Mouse (Mus musculus) 3T3-L1 (cell line): Measurements from ENCODE around the gene Slc37a3.
A peak's percentile ranks its signal among the peaks of the same experiment; 100 is the strongest.
"Not testable (repeated sequence)": the region's sequence is repeated elsewhere in the genome, so short reads cannot be mapped to it uniquely, and the experiment has no call there.

Experiments used
- DNase-seq: peaks from one replicate; pipeline ENCODE4 v3.0.0-alpha.2; 2015; ENCODE audit warnings: low read depth, low spot score

Gene Slc37a3

DNA sequence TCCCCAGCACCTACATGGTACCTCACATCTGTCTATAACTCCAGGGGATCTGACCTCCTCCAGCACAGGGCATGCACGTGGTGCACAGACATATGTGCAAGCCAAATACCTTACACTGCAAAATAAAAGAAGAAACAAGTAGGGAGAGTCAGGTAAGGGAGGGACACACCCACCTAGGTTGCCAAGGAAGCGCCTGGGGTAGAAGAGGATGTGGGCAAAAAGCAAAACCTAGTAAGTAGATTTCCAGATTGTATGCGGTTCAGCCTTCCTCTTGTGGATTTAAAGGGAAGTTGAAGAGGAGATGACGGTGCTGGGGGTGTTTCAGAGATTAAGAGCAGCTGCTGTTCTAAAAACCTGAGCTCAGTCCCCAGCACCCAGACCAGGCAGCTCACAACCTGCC lies 1.7 kb upstream of the Slc37a3 start:
- no peak for DNase-seq

DNA sequence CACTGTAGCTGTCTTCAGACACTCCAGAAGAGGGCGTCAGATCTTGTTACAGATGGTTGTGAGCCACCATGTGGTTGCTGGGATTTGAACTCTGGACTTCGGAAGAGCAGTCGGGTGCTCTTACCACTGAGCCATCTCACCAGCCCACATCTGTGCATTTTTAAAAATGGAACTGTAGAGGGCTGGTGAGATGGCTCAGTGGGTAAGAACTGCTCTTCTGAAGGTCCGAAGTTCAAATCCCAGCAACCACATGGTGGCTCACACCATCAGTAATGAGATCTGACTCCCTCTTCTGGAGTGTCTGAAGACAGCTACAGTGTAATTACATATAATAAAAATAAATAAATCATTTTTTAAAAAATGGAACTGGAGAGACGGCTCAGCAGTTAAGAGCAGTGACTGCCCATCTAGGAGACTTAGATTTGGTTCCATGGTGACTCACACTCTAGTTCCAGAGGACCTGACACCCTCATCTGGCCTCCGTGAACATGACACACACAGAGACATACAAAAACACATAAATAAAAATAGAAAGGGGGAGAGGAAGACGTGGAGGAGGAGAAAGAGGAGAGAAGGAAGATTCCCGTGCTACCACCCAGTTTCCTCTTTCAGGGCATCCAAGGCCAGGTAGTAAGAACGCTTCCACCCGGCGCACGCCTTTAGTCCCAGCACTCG lies 823 bp upstream of the Slc37a3 start:
- DNase-seq = peak; percentile 27

DNA sequence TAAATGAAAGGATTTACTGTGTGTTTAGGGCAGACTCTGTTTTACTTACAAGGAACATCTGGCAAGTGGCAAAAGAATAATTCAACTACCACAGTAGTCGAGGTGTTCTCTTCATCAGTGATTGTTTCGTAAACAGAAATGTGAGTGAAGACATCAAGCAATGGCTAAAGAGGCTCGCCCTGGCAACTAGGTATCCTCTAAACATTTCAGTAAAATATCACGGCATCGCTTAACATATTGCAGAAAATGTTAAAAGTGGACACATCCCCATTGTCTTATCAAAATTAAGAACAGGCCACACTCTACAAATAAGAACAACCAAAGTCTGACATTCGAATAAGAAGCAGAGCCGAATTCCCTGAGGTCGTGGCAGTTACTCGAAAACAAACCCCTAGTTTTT lies 700 bp downstream of the Slc37a3 start:
- DNase-seq = peak; percentile 33

DNA sequence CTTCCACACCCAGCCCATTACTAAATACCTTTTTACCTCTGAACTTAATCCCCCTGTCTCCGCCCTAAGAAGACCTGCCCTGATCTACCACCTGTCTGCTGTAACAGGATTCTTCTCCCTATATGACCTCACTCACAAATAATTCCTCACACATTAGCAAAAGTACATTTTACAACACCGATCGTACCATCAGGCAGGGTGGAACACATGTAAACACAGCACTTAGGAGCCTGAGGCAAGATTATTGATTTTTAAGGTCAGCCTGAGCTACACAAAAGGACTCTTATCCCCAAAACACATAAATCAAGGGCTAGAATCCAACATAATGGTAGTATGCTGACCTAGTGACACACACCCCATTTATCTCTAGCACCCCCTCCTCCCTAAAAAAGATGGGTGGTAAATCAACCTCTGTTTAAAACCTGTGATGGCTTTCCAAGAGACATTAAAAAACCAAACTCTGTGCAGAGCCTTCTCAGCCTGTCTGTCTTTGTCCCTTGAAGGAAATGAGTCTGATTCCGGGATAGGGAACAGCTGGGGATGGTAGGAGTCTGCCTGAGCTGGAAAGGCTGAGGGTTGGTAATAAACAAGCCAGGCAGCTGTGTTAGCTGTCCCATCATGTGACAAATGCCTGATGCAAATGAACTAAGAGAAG lies 4.0 kb downstream of the Slc37a3 start:
- DNase-seq = peak; percentile 48

DNA sequence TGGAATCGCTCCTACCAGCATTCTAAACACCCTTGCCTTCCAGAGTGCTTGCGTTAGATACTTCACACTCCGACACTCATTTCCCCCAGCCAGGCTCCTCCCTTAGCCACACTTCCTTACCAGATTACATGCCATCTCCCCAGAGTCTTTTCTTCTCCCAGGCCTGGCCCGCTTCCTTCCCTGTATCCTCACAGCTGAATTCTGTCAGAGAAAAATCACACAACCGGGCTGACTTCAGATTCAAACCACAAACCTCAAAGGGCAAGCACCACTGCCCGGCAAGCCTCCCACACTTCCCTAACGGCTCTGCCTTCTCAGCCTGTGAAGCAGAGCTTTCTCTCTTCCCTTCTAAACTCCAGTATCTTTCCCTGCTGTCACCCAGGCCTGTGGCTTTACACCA lies 4.7 kb downstream of the Slc37a3 start:
- peak; percentile 89 for DNase-seq

DNA sequence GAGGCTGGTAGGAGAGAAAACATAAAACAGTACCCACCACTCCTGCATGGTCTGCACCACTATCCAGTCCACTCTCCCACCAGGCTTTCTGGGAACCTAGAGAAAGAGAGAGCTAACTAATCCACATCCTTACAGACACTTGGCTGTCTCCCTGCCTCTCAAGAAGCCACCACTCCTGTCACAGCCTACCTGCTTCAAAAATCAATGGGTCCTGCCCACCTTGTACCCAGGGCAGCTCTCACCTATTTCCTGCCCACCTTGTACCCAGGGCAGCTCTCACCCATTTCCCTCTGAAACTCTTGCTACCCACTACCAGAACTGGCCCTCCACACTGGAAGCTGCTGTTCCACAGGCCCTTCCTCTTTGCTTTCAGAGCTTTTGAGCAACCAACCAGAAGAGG lies 5.4 kb downstream of the Slc37a3 start:
- DNase-seq = no peak

- DNase-seq = no peak
Measured at GRCm38 (mm10) chr6:39369631-39370030, 7.8 kb downstream of the Slc37a3 start.

DNA sequence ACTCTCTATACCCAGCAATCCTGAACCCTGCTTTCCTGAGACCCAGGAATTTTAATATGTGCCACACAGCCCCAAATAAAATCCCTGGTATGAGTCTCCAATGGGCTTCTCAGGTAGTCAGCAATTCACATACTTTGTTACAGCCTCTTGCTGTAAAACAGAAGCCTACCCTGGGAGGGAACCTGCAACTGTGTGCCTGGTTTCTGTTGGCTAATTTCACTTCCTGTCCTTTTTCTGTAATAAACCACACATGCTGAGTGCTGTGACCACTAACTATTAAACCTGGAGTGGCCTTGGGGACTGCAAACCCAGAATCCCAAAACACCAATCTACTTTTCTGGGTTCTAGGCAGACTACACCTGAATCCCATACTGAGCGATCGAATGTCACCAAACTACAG lies 14.8 kb downstream of the Slc37a3 start:
- no peak for DNase-seq

DNA sequence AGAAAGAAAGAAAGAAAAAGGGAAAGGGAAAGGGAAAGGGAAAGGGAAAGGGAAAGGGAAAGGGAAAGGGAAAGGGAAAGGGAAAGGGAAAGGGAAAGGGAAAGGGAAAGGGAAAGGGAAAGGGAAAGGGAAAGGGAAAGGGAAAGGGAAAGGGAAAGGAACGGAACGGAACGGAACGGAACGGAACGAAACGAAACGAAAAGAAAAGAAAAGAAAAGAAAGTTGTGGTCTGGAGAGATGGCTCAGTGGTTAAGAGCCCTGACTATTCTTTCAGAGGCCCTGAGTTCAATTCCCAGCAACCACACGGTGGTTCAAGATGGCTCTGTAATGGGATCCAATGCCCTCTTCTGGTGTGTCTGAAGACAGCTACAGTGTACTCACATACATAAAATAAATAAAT lies 18.3 kb downstream of the Slc37a3 start:
- not testable (repeated sequence) for DNase-seq

- DNase-seq = no peak
Measured at GRCm38 (mm10) chr6:39348946-39349345, 28.5 kb downstream of the Slc37a3 start.

GRCm38 (mm10) chr6:39347880-39348814 lies 29.3 kb downstream of the Slc37a3 start:
- peak; percentile 28 for DNase-seq

GRCm38 (mm10) chr6:39346991-39347501 lies 30.4 kb downstream of the Slc37a3 start:
- no peak for DNase-seq

GRCm38 (mm10) chr6:39345430-39345829 lies 32.0 kb downstream of the Slc37a3 start:
- DNase-seq = no peak

DNA sequence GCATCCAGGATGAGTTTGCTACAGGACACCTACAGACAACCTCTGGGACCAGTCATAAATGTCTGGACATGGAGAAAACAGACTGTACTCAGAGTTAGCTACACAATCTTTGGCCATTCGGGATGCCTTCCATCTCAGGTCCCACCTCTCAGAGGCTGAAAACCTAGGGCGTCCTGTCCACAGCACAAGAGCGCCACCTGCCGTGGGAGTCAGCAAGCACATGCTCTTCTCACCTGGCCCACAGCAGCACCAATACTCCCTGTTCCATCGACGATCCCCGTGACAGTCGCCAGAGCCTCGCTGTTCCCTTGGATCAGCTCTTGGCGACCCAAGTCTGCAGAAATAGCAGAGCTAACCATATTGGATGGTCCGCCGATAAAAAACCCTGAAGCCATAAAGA lies 33.5 kb downstream of the Slc37a3 start:
- DNase-seq = peak; percentile 82

DNA sequence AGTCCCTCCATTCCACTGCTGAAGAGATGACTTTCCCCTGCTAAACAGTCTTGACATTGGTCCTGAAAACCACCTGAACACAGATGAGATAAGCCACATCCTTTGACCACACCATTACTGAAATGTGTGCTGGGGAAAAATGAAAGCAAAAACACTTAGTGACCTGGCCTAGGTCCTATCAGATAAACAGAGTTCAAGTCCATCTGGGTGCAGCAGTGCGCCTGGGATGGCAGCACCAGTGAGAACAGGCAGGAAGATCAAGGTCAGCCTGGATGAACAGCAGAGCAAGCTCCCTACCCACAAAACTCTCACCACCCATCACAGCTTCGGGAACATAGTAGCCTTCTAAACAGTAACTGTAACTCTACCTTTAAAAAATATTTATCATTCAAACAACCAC lies 35.7 kb downstream of the Slc37a3 start:
- no peak for DNase-seq

DNA sequence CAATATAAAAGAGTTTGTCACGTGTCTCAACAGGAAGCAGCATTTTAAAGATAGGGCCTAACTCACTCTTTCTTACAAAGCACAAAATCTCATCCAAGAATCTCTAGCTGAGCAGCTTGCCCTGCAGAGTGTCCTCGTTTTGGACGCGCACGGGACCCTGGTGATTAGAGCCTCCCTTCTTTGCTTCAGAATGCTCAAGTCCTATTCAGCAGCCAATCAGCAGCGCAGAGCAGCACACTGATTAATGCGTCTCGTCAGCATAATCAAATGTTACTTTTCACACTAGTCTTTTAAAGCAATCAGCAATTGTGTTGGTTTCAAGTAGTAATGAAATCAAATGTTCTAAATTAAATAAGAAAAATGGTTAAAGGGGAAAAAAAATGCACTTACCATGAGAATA lies 39.1 kb downstream of the Slc37a3 start:
- no peak for DNase-seq

DNA sequence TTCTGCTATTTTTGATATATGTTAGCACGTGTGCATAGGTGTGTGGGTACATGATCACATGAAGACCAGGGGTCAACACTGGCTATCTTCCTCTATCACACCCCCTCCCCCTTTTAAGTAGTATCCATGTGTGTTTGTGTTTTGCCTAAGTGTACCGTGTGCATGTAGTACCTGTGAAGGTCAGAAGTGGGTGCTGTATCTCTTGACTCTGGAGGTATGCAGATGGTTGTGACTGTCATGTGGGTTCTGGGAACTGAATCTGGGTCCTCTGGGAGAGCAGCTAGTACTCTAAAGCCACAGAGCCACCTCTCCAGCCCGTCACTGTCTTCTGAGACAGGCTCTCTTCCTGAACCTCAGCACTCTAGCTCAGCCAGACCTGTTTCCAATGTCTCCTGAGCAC lies 42.6 kb downstream of the Slc37a3 start:
- DNase-seq = peak; percentile 20

GRCm38 (mm10) chr6:39334224-39334623 lies 43.3 kb downstream of the Slc37a3 start:
- DNase-seq = peak; percentile 61

GRCm38 (mm10) chr6:39331998-39332700 lies 45.3 kb downstream of the Slc37a3 start:
- DNase-seq = no peak

GRCm38 (mm10) chr6:39330981-39331380 lies 46.5 kb downstream of the Slc37a3 start:
- DNase-seq = no peak

DNA sequence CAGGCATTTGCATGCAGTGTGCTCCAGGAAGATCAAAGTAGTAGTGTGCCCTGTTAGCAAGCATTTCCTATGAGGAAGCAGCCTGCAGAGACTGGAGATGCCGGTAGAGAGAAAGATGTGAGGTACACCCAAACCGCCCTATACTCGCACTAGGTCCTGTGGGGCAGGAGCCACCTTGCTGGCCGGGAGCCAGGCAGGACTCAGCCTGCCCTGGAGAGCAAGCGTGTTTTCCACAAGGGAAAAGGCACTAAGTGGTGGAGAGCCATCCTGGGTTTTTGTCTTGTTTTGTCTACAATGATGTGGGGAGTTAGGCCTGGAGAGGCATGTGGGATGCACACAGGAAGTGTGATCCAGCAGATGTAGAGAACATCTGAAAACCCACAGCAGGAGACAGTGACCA lies 57.2 kb downstream of the Slc37a3 start:
- DNase-seq = peak; percentile 22
